Mouse (Mus musculus) midbrain, embryonic 16.5 days (tissue): ENCODE data around the gene Tbce. TPM values are rescaled to one million over a fixed set of nuclear protein-coding genes. Genes with fewer than 3 reads are reported as not detected.

Experiments
- ATAC-seq: fragments of 200-750 bp; cut with Nextera tagmentation; 2 replicates; pipeline ENCODE4 v1.8.0; 2017; ENCODE audit warnings: moderate TSS enrichment
- H3K27ac ChIP-seq: fragments of 300-500 bp; sonication (generic); 2 replicates; pipeline ENCODE4 v1.5.1; 2014; ENCODE audit warnings: mild to moderate bottlenecking, low read length, mixed read lengths
- H3K27me3 ChIP-seq: fragments of 300-500 bp; sonication (generic); 2 replicates; pipeline ENCODE4 v1.6.1; 2014; ENCODE audit warnings: low read depth, low read length, mixed read lengths; ENCODE audit not compliant: control insufficient read depth, insufficient read depth
- H3K36me3 ChIP-seq: fragments of 300-500 bp; sonication (generic); 2 replicates; pipeline ENCODE4 v1.6.1; 2014; ENCODE audit warnings: mild to moderate bottlenecking, low read length, moderate library complexity, mixed read lengths; ENCODE audit not compliant: control insufficient read depth, insufficient read depth
- H3K4me1 ChIP-seq: fragments of 300-500 bp; sonication (generic); 2 replicates; pipeline ENCODE4 v1.6.1; 2014; ENCODE audit warnings: mild to moderate bottlenecking, low read length, mixed read lengths; ENCODE audit not compliant: control insufficient read depth, insufficient read depth
- H3K4me2 ChIP-seq: fragments of 300-500 bp; sonication (generic); 2 replicates; pipeline ENCODE4 v1.6.1; 2014; ENCODE audit warnings: mild to moderate bottlenecking, low read length, mixed read lengths
- H3K4me3 ChIP-seq: fragments of 300-500 bp; sonication (generic); 2 replicates; pipeline ENCODE4 v1.5.1; 2014; ENCODE audit warnings: low read depth, mild to moderate bottlenecking, low read length, moderate library complexity, mixed read lengths
- H3K9ac ChIP-seq: fragments of 300-500 bp; sonication (generic); 2 replicates; pipeline ENCODE4 v1.6.1; 2014; ENCODE audit warnings: low read depth, low read length, mixed read lengths
- H3K9me3 ChIP-seq: fragments of 300-500 bp; sonication (generic); replicated peaks from 2 replicates; pipeline ENCODE4 v1.6.1; 2014; ENCODE audit warnings: mild to moderate bottlenecking, low read length, mixed read lengths; ENCODE audit not compliant: control insufficient read depth, poor library complexity, severe bottlenecking
- WGBS: fragments of 180-500 bp; shearing (Covaris S2); extraction: QIAGEN DNeasy Blood & Tissue Kit; methylation state at CpG from one replicate; pipeline ENCODE4 v1.1.7; 2014; 5-methylcytosine and 5-hydroxymethylcytosine counted together
- polyA plus RNA-seq: library from polyadenylated mRNA; unstranded; fragments of >200 nt; fragmentation: Nextera tagmentation; extraction: Ambion mirVana; gene quantifications from 2 replicates; pipeline ENCODE4 v1.2.1, GENCODE M21; 2015

Gene Tbce
- polyA plus RNA-seq, 1 experiment from 2014 or later: 106 TPM

GRCm38 (mm10) chr13:14063942-14064271, 24.5 kb upstream of the Tbce start:
- no peaks in the 10 kb centered on the region for H3K9me3 ChIP-seq
- peak overlapping the region; percentile 97 for H3K27ac ChIP-seq
- ATAC-seq: peak; percentile 44
- H3K4me1 ChIP-seq: peaks cover 37% of the 10 kb centered on the region
- 0 out of 2 replicates have a peak, but pooled peaks cover under 1% of the 10 kb centered on the region for H3K36me3 ChIP-seq
- no peaks in the 10 kb centered on the region for H3K27me3 ChIP-seq
- peak overlapping the region; percentile 81; the same call in 1 of the 2 replicates for H3K4me2 ChIP-seq
- WGBS: 0% methylated on average over 13 of the region's 31 CpGs
- H3K9ac ChIP-seq: peak overlapping the region; percentile 99
- peak overlapping the region; percentile 99 for H3K4me3 ChIP-seq

GRCm38 (mm10) chr13:14063013-14063941, 23.8 kb upstream of the Tbce start, which contains the start of the genes Arid4b and Ggps1:
Arid4b (plus strand) TSS chr13:14063232.
Ggps1 (minus strand) TSS chr13:14063488.
- peaks cover 34% of the 10 kb centered on the region for H3K4me1 ChIP-seq
- WGBS: under 1% methylated on average over 53 of the region's 64 CpGs
- no peaks in the 10 kb centered on the region for H3K27me3 ChIP-seq
- 0 out of 2 replicates have a peak, but pooled peaks cover 2% of the 10 kb centered on the region for H3K36me3 ChIP-seq
- peak within 1 kb of the TSS; percentile 99 for H3K4me3 ChIP-seq
- ATAC-seq: peak; percentile 97
- peak within 1 kb of the TSS; percentile 97 for H3K27ac ChIP-seq
- peak within 1 kb of the TSS; percentile 99 for H3K9ac ChIP-seq
- peak within 1 kb of the TSS; percentile 81 for H3K4me2 ChIP-seq
- no peaks in the 10 kb centered on the region for H3K9me3 ChIP-seq

GRCm38 (mm10) chr13:14062209-14063012, 23.0 kb upstream of the Tbce start:
- Histone ChIP-seq H3K4me3 (peak overlapping the region; percentile 99), H3K27me3 (no peaks in the 10 kb centered on the region), H3K9me3 (no peaks in the 10 kb centered on the region), H3K27ac (peak overlapping the region; percentile 90), H3K4me1 (peaks cover 32% of the 10 kb centered on the region), H3K36me3 (0 out of 2 replicates have a peak, but pooled peaks cover 3% of the 10 kb centered on the region), H3K4me2 (peak overlapping the region; percentile 66), H3K9ac (peak overlapping the region; percentile 79)
- no peak for ATAC-seq
- WGBS: 7% methylated on average over 11 of the region's 11 CpGs

GRCm38 (mm10) chr13:14059582-14059981, 20.1 kb upstream of the Tbce start:
- no peak overlapping the region for H3K9ac ChIP-seq
- H3K36me3 ChIP-seq: peaks cover 10% of the 10 kb centered on the region
- H3K9me3 ChIP-seq: no peaks in the 10 kb centered on the region
- H3K4me1 ChIP-seq: peaks cover 17% of the 10 kb centered on the region
- H3K4me2 ChIP-seq: no peak overlapping the region
- no peak overlapping the region for H3K27ac ChIP-seq
- H3K4me3 ChIP-seq: no peak overlapping the region
- H3K27me3 ChIP-seq: no peaks in the 10 kb centered on the region
- ATAC-seq: no peak

GRCm38 (mm10) chr13:14056801-14057200, 17.4 kb upstream of the Tbce start:
- peaks cover 24% of the 10 kb centered on the region for H3K36me3 ChIP-seq
- peaks cover 11% of the 10 kb centered on the region for H3K4me1 ChIP-seq
- 93% methylated on average over 3 of the region's 3 CpGs for WGBS
- no peak overlapping the region for H3K4me2 ChIP-seq
- ATAC-seq: no peak
- no peaks in the 10 kb centered on the region for H3K9me3 ChIP-seq
- H3K4me3 ChIP-seq: no peak overlapping the region
- no peaks in the 10 kb centered on the region for H3K27me3 ChIP-seq
- H3K9ac ChIP-seq: no peak overlapping the region
- no peak overlapping the region for H3K27ac ChIP-seq

- no peak overlapping the region for H3K9ac ChIP-seq
- H3K36me3 ChIP-seq: peaks cover 28% of the 10 kb centered on the region
- no peak for ATAC-seq
- H3K27ac ChIP-seq: no peak overlapping the region
- 91% methylated on average over 1 of the region's 1 CpGs for whole genome bisulfite sequencing
- H3K9me3 ChIP-seq: no peaks in the 10 kb centered on the region
- no peak overlapping the region for H3K4me2 ChIP-seq
- no peak overlapping the region for H3K4me3 ChIP-seq
- no peaks in the 10 kb centered on the region for H3K4me1 ChIP-seq
- no peaks in the 10 kb centered on the region for H3K27me3 ChIP-seq
Observed at GRCm38 (mm10) chr13:14049878-14050277, 10.4 kb upstream of the Tbce start.

- no peak overlapping the region for H3K4me3 ChIP-seq
- no peaks in the 10 kb centered on the region for H3K9me3 ChIP-seq
- no peaks in the 10 kb centered on the region for H3K27me3 ChIP-seq
- H3K4me1 ChIP-seq: peaks cover 6% of the 10 kb centered on the region
- WGBS: 74% methylated on average over 2 of the region's 2 CpGs
- H3K9ac ChIP-seq: no peak overlapping the region
- no peak for ATAC-seq
- no peak overlapping the region for H3K4me2 ChIP-seq
- H3K27ac ChIP-seq: no peak overlapping the region
- H3K36me3 ChIP-seq: peaks cover 7% of the 10 kb centered on the region; the same call in 1 of the 2 replicates
Observed at GRCm38 (mm10) chr13:14044521-14044920, 5.1 kb upstream of the Tbce start.

- H3K4me3 ChIP-seq: no peak overlapping the region
- no peak overlapping the region for H3K9ac ChIP-seq
- peaks cover 6% of the 10 kb centered on the region for H3K4me1 ChIP-seq
- ATAC-seq: no peak
- H3K36me3 ChIP-seq: peaks cover 4% of the 10 kb centered on the region; the same call in 1 of the 2 replicates
- no peak overlapping the region for H3K27ac ChIP-seq
- no peaks in the 10 kb centered on the region for H3K9me3 ChIP-seq
- no peaks in the 10 kb centered on the region for H3K27me3 ChIP-seq
- no peak overlapping the region for H3K4me2 ChIP-seq
Observed at GRCm38 (mm10) chr13:14043851-14044250, 4.4 kb upstream of the Tbce start.
